Mouse (Mus musculus) spleen, adult 2 months (tissue): Measurements from ENCODE around the gene Il10ra.

Experiments
- CTCF ChIP-seq: fragments of 200-500 bp; IDR thresholded peaks from 2 replicates; pipeline ENCODE4 v1.5.1; 2011; ENCODE audit warnings: mild to moderate bottlenecking, inconsistent platforms; ENCODE audit not compliant: insufficient read depth, insufficient read length, insufficient replicate concordance; ENCODE audit errors: extremely low read depth
- POLR2A ChIP-seq: fragments of 200-500 bp; IDR thresholded peaks from 2 replicates; pipeline ENCODE4 v1.6.1; 2011; ENCODE audit warnings: low read depth, low read length, inconsistent platforms

DNA sequence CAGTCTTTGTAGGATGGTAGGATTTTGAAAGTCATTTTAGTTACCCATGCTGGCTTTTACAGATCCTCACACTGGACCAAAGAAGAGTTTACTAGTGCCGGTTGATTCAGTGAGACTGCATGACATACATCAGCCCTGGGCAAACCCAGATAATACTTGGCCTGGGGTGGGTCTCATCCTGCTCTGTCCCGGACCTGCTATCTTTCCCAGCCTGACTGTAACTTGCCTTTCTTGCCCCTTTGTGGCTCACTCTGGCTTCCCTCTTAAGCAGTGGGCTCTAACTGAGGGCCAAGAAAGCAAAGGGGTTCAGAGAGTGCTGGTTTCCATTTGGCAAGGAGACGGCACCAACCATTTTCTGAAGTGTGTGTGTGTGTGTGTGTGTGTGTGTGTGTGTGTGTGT, 49.3 kb downstream of the Il10ra start:
- TF ChIP-seq POLR2A: no peak
- no peak for TF ChIP-seq CTCF
